Mouse (Mus musculus): ENCODE measurements around the gene Gcc2. TPM values are rescaled to one million over a fixed set of nuclear protein-coding genes. Genes with fewer than 3 reads are reported as not detected.
"Not testable (repeated sequence)": the region's sequence is repeated elsewhere in the genome, so short reads cannot be mapped to it uniquely, and the experiment has no call there.

The Gcc2 gene
- polyA plus RNA-seq, 1 experiment from 2014 or later: 91.7 TPM

- not testable (repeated sequence) for ATAC-seq; H3K36me3 ChIP-seq (ENCODE audit: control insufficient read depth, insufficient read depth); H3K4me3 ChIP-seq (ENCODE audit: low read depth, low read length); H3K4me1 ChIP-seq (replicated peaks; ENCODE audit: control insufficient read depth, insufficient read depth, low read length); H3K9ac ChIP-seq (ENCODE audit: low read depth, low read length); H3K4me2 ChIP-seq (replicated peaks; ENCODE audit: low read depth); H3K27ac ChIP-seq (ENCODE audit: low read depth, low read length); H3K27me3 ChIP-seq (replicated peaks; ENCODE audit: control insufficient read depth, insufficient read depth, low read length)
- H3K9me3 ChIP-seq (ENCODE audit: control insufficient read depth): peaks cover 15% of the 10 kb centered on the region
Observed at GRCm38 (mm10) chr10:58233740-58234121, 21.6 kb upstream of the Gcc2 start.

- not testable (repeated sequence) for ATAC-seq; H3K4me3 ChIP-seq (ENCODE audit: low read depth, low read length); H3K4me2 ChIP-seq (replicated peaks; ENCODE audit: low read depth); H3K27me3 ChIP-seq (replicated peaks; ENCODE audit: control insufficient read depth, insufficient read depth, low read length); H3K27ac ChIP-seq (ENCODE audit: low read depth, low read length); H3K4me1 ChIP-seq (replicated peaks; ENCODE audit: control insufficient read depth, insufficient read depth, low read length); H3K9ac ChIP-seq (ENCODE audit: low read depth, low read length); H3K36me3 ChIP-seq (ENCODE audit: control insufficient read depth, insufficient read depth)
- peaks cover 19% of the 10 kb centered on the region for H3K9me3 ChIP-seq (ENCODE audit: control insufficient read depth)
- 80% methylated on average over 4 of the region's 4 CpGs for WGBS
Observed at GRCm38 (mm10) chr10:58234985-58235384, 20.3 kb upstream of the Gcc2 start.

- no peak within 1 kb of the TSS for H3K4me3 ChIP-seq (ENCODE audit: low read depth, low read length)
- H3K9me3 ChIP-seq (ENCODE audit: control insufficient read depth): peaks cover 18% of the 10 kb centered on the region
- no peak for TF ChIP-seq CTCF (IDR thresholded peaks at IDR 0.05; ENCODE audit: low read depth)
- no peak within 1 kb of the TSS for H3K27ac ChIP-seq (ENCODE audit: low read depth, low read length)
- 87% methylated on average over 10 of the region's 10 CpGs for WGBS
- no peaks in the 10 kb centered on the region for H3K36me3 ChIP-seq (ENCODE audit: control insufficient read depth, insufficient read depth)
- no peaks in the 10 kb centered on the region for H3K27me3 ChIP-seq (replicated peaks; ENCODE audit: control insufficient read depth, insufficient read depth, low read length)
- no peak within 1 kb of the TSS for H3K9ac ChIP-seq (ENCODE audit: low read depth, low read length)
- no peak for ATAC-seq
- no peak within 1 kb of the TSS for H3K4me2 ChIP-seq (replicated peaks; ENCODE audit: low read depth)
- H3K4me1 ChIP-seq (replicated peaks; ENCODE audit: control insufficient read depth, insufficient read depth, low read length): no peaks in the 10 kb centered on the region
Observed at GRCm38 (mm10) chr10:58236613-58237012, 18.7 kb upstream of the Gcc2 start, which contains the start of gene Gm4981. Gene Gm4981 (minus strand): TSS chr10:58236701.

- ATAC-seq: peak; percentile 83
- not testable (repeated sequence) for H3K27me3 ChIP-seq (replicated peaks; ENCODE audit: control insufficient read depth, insufficient read depth, low read length); H3K4me2 ChIP-seq (replicated peaks; ENCODE audit: low read depth); H3K9me3 ChIP-seq (ENCODE audit: control insufficient read depth); H3K27ac ChIP-seq (ENCODE audit: low read depth, low read length); H3K9ac ChIP-seq (ENCODE audit: low read depth, low read length); H3K4me3 ChIP-seq (ENCODE audit: low read depth, low read length); H3K36me3 ChIP-seq (ENCODE audit: control insufficient read depth, insufficient read depth); H3K4me1 ChIP-seq (replicated peaks; ENCODE audit: control insufficient read depth, insufficient read depth, low read length)
- WGBS: 85% methylated on average over 7 of the region's 8 CpGs
Observed at GRCm38 (mm10) chr10:58238984-58239740, 16.1 kb upstream of the Gcc2 start.

GRCm38 (mm10) chr10:58249535-58249934, 5.8 kb upstream of the Gcc2 start:
- Histone ChIP-seq H3K4me2 (replicated peaks; ENCODE audit: low read depth) (no peak overlapping the region), H3K36me3 (ENCODE audit: control insufficient read depth, insufficient read depth) (no peaks in the 10 kb centered on the region), H3K9me3 (ENCODE audit: control insufficient read depth) (no peaks in the 10 kb centered on the region), H3K27ac (ENCODE audit: low read depth, low read length) (no peak overlapping the region), H3K9ac (ENCODE audit: low read depth, low read length) (no peak overlapping the region), H3K27me3 (replicated peaks; ENCODE audit: control insufficient read depth, insufficient read depth, low read length) (no peaks in the 10 kb centered on the region), H3K4me1 (replicated peaks; ENCODE audit: control insufficient read depth, insufficient read depth, low read length) (peaks cover under 1% of the 10 kb centered on the region; the same call in 1 of the 2 replicates), H3K4me3 (ENCODE audit: low read depth, low read length) (no peak overlapping the region)
- TF ChIP-seq CTCF (IDR thresholded peaks at IDR 0.05; ENCODE audit: low read depth): peak; percentile 54
- no peak for ATAC-seq
- 52% methylated on average over 1 of the region's 1 CpGs for WGBS

- no peak for ATAC-seq
- H3K9ac ChIP-seq (ENCODE audit: low read depth, low read length): no peak overlapping the region
- WGBS: 23% methylated on average over 6 of the region's 6 CpGs
- H3K27me3 ChIP-seq (replicated peaks; ENCODE audit: control insufficient read depth, insufficient read depth, low read length): no peaks in the 10 kb centered on the region
- H3K27ac ChIP-seq (ENCODE audit: low read depth, low read length): no peak overlapping the region
- H3K9me3 ChIP-seq (ENCODE audit: control insufficient read depth): no peaks in the 10 kb centered on the region
- peaks cover 11% of the 10 kb centered on the region for H3K36me3 ChIP-seq (ENCODE audit: control insufficient read depth, insufficient read depth)
- H3K4me1 ChIP-seq (replicated peaks; ENCODE audit: control insufficient read depth, insufficient read depth, low read length): peaks cover 4% of the 10 kb centered on the region; the same call in 1 of the 2 replicates
- peak overlapping the region; percentile 71 for H3K4me2 ChIP-seq (replicated peaks; ENCODE audit: low read depth)
- H3K4me3 ChIP-seq (ENCODE audit: low read depth, low read length): peak overlapping the region; percentile 98
- TF ChIP-seq CTCF (IDR thresholded peaks at IDR 0.05; ENCODE audit: low read depth): no peak
Observed at GRCm38 (mm10) chr10:58254635-58255175, 592 bp upstream of the Gcc2 start.
